Mouse (Mus musculus) hindbrain, embryonic 16.5 days (tissue): ENCODE measurements around the gene Mrpl12. TPM values are rescaled to one million over a fixed set of nuclear protein-coding genes. Genes with fewer than 3 reads are reported as not detected.
"Not testable (repeated sequence)": the region's sequence is repeated elsewhere in the genome, so short reads cannot be mapped to it uniquely, and the experiment has no call there.

ENCODE experiments used
- ATAC-seq: fragments of 200-750 bp; cut with Nextera tagmentation; 2 replicates; pipeline ENCODE4 v1.8.0; 2017; ENCODE audit warnings: moderate TSS enrichment, moderate library complexity
- H3K27ac ChIP-seq: fragments of 300-500 bp; sonication (generic); 2 replicates; pipeline ENCODE4 v1.5.1; 2014; ENCODE audit warnings: low read depth, mild to moderate bottlenecking, control low read depth, low read length, moderate library complexity
- H3K27me3 ChIP-seq: fragments of 300-500 bp; sonication (generic); replicated peaks from 2 replicates; pipeline ENCODE4 v1.6.1; 2014; ENCODE audit warnings: low read length; ENCODE audit not compliant: control insufficient read depth, insufficient read depth
- H3K36me3 ChIP-seq: fragments of 300-500 bp; sonication (generic); 2 replicates; pipeline ENCODE4 v1.6.1; 2014; ENCODE audit warnings: mild to moderate bottlenecking, low read length, moderate library complexity, mixed read lengths; ENCODE audit not compliant: control insufficient read depth, insufficient read depth
- H3K4me1 ChIP-seq: fragments of 300-500 bp; sonication (generic); 2 replicates; pipeline ENCODE4 v1.6.1; 2014; ENCODE audit warnings: low read depth, low read length; ENCODE audit not compliant: control insufficient read depth, insufficient read depth
- H3K4me2 ChIP-seq: fragments of 300-500 bp; sonication (generic); 2 replicates; pipeline ENCODE4 v1.6.1; 2014; ENCODE audit warnings: mild to moderate bottlenecking, low read length, control low read depth, moderate library complexity
- H3K4me3 ChIP-seq: fragments of 300-500 bp; sonication (generic); 2 replicates; pipeline ENCODE4 v1.5.1; 2014; ENCODE audit warnings: mild to moderate bottlenecking, low read length, control low read depth, moderate library complexity
- H3K9ac ChIP-seq: fragments of 300-500 bp; sonication (generic); 2 replicates; pipeline ENCODE4 v1.6.1; 2014; ENCODE audit warnings: low read depth, mild to moderate bottlenecking, control low read depth, low read length, moderate library complexity
- H3K9me3 ChIP-seq: fragments of 300-500 bp; sonication (generic); 2 replicates; pipeline ENCODE4 v1.6.1; 2014; ENCODE audit warnings: mild to moderate bottlenecking, low read length, moderate library complexity; ENCODE audit not compliant: control insufficient read depth
- WGBS: fragments of 180-500 bp; shearing (Covaris S2); extraction: QIAGEN DNeasy Blood & Tissue Kit; methylation state at CpG from one replicate; pipeline ENCODE4 v1.1.7; 2014; 5-methylcytosine and 5-hydroxymethylcytosine counted together
- polyA plus RNA-seq: library from polyadenylated mRNA; unstranded; fragments of >200 nt; fragmentation: Nextera tagmentation; extraction: Ambion mirVana; gene quantifications from 2 replicates; pipeline ENCODE4 v1.2.1, GENCODE M21; 2015

Gene Mrpl12
- polyA plus RNA-seq, 1 experiment from 2014 or later: 135 TPM

DNA sequence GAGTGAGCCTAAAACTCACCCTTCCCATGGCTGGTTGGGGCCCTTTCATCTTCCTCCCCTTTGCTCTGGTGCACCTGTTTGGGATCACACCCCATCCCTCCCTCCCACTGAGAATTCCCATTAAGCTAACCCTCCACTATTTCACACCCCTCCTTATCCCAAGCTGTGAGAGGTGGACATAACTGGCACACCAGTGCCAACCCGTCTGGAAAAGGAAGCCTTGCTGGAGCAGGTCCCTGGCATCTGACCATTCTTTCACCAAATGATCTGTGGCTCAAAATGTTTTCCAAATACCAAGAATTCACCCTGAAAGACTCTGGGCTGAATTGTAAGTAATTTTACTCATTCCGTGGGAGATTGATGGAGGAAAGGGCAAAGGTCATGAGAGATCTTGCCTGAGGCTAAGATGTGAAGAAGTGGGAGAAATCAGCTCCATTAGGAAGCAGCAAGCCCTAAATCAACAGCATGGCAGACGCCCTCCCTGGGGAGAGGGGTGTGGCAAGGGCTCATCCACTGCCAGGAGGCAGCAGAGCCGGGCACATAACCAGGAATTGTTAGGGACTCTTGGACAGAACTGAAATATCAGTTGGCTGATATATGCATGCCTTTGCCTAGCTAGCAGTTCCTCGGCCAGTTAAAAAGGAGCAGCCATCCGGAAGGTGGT lies 28.5 kb downstream of the Mrpl12 start:
- WGBS: 32% methylated on average over 6 of the region's 6 CpGs
- H3K27ac ChIP-seq: no peak overlapping the region
- H3K4me1 ChIP-seq: peaks cover 5% of the 10 kb centered on the region; the same call in 1 of the 2 replicates
- H3K27me3 ChIP-seq: no peaks in the 10 kb centered on the region
- H3K4me3 ChIP-seq: no peak overlapping the region
- ATAC-seq: no peak
- no peak overlapping the region; the same call in 1 of the 2 replicates for H3K9ac ChIP-seq
- no peak overlapping the region for H3K4me2 ChIP-seq
- H3K9me3 ChIP-seq: no peaks in the 10 kb centered on the region
- H3K36me3 ChIP-seq: no peaks in the 10 kb centered on the region

GRCm38 (mm10) chr11:120514262-120514661 lies 29.8 kb downstream of the Mrpl12 start:
- not testable (repeated sequence) for ATAC-seq, H3K9ac ChIP-seq, H3K4me2 ChIP-seq, H3K9me3 ChIP-seq, H3K36me3 ChIP-seq, H3K4me1 ChIP-seq, H3K27me3 ChIP-seq, H3K27ac ChIP-seq, H3K4me3 ChIP-seq
- WGBS: 90% methylated on average over 2 of the region's 2 CpGs

DNA sequence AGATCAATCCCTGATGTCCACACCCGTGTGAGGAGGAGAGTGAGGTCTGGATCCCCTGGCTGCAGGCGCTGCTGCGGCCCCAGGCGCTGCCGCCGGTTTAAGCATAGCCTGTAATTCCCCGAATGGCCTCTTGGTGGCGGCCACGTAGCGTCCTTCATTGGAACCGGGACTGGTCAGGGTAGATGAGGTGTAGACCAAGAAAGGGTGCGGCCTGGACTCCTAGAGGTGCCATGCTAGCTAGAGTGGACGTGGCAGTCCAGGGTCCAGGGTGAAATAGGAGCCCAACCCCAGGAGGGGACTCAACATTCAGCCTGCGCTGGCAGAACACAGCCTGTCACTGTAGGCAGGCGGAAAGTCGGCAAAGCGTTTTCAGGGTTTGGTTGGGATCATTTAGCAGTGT lies 31.2 kb downstream of the Mrpl12 start:
- 19% methylated on average over 17 of the region's 17 CpGs for WGBS
- ATAC-seq: peak; percentile 42; the same call in 1 of the 2 replicates
- H3K9ac ChIP-seq: no peak overlapping the region

GRCm38 (mm10) chr11:120517147-120517546 lies 32.7 kb downstream of the Mrpl12 start:
- Histone ChIP-seq H3K36me3 (no peaks in the 10 kb centered on the region), H3K27me3 (no peaks in the 10 kb centered on the region), H3K9me3 (no peaks in the 10 kb centered on the region), H3K27ac (no peak overlapping the region), H3K9ac (no peak overlapping the region), H3K4me3 (no peak overlapping the region), H3K4me2 (no peak overlapping the region), H3K4me1 (no peaks in the 10 kb centered on the region)
- no peak for ATAC-seq
- WGBS: 81% methylated on average over 4 of the region's 4 CpGs

More for the DNA sequence above, 31.2 kb downstream of the Mrpl12 start:
- Histone ChIP-seq H3K27me3 (no peaks in the 10 kb centered on the region), H3K4me1 (peaks cover 1% of the 10 kb centered on the region; the same call in 1 of the 2 replicates), H3K4me3 (no peak overlapping the region), H3K36me3 (no peaks in the 10 kb centered on the region), H3K27ac (no peak overlapping the region), H3K4me2 (no peak overlapping the region), H3K9me3 (no peaks in the 10 kb centered on the region)

DNA sequence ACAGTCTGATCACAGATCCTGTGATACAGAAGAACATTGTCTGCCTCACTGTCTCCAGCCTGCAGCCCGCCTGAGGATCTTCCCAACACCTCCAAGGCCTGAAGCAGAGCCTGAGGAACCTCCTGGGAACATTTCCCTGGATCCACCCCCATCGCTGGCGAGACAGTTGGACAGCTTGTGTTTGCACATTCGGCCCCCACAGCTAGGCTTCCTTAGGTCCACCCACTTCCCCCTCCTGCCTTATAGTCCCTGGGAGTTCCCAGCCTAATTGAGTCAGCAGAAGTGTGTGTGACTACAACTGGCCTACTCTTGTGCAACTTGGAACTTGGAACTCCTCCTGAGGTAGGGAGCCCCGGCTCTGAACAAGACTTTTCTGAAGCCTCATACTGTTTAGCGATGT lies 33.6 kb downstream of the Mrpl12 start:
- ATAC-seq: no peak
- WGBS: 61% methylated on average over 6 of the region's 6 CpGs
- H3K4me2 ChIP-seq: no peak overlapping the region

GRCm38 (mm10) chr11:120518558-120518957 lies 34.1 kb downstream of the Mrpl12 start:
- Histone ChIP-seq H3K9ac (no peak overlapping the region), H3K4me3 (no peak overlapping the region), H3K27me3 (no peaks in the 10 kb centered on the region), H3K27ac (no peak overlapping the region), H3K36me3 (no peaks in the 10 kb centered on the region), H3K4me2 (no peak overlapping the region), H3K4me1 (no peaks in the 10 kb centered on the region), H3K9me3 (no peaks in the 10 kb centered on the region)
- ATAC-seq: no peak
- 73% methylated on average over 6 of the region's 6 CpGs for WGBS

More for the DNA sequence above, 33.6 kb downstream of the Mrpl12 start:
- Histone ChIP-seq H3K36me3 (no peaks in the 10 kb centered on the region), H3K9ac (no peak overlapping the region), H3K9me3 (no peaks in the 10 kb centered on the region), H3K27ac (no peak overlapping the region), H3K4me3 (no peak overlapping the region), H3K27me3 (no peaks in the 10 kb centered on the region), H3K4me1 (no peaks in the 10 kb centered on the region)

- Histone ChIP-seq H3K27ac (no peak overlapping the region), H3K27me3 (no peaks in the 10 kb centered on the region), H3K4me3 (no peak overlapping the region), H3K36me3 (no peaks in the 10 kb centered on the region), H3K4me2 (no peak overlapping the region), H3K9me3 (no peaks in the 10 kb centered on the region), H3K4me1 (no peaks in the 10 kb centered on the region), H3K9ac (peak overlapping the region; percentile 35)
- no peak for ATAC-seq
- 46% methylated on average over 9 of the region's 9 CpGs for WGBS
These were observed 35.3 kb downstream of the Mrpl12 start for GRCm38 (mm10) chr11:120519738-120520137.

- Histone ChIP-seq H3K9me3 (no peaks in the 10 kb centered on the region), H3K27me3 (no peaks in the 10 kb centered on the region), H3K4me3 (no peak overlapping the region), H3K27ac (no peak overlapping the region), H3K4me2 (no peak overlapping the region), H3K4me1 (no peaks in the 10 kb centered on the region), H3K9ac (no peak overlapping the region), H3K36me3 (no peaks in the 10 kb centered on the region)
- WGBS: 71% methylated on average over 9 of the region's 9 CpGs
- no peak for ATAC-seq
These were observed 36.1 kb downstream of the Mrpl12 start for GRCm38 (mm10) chr11:120520498-120520897.

DNA sequence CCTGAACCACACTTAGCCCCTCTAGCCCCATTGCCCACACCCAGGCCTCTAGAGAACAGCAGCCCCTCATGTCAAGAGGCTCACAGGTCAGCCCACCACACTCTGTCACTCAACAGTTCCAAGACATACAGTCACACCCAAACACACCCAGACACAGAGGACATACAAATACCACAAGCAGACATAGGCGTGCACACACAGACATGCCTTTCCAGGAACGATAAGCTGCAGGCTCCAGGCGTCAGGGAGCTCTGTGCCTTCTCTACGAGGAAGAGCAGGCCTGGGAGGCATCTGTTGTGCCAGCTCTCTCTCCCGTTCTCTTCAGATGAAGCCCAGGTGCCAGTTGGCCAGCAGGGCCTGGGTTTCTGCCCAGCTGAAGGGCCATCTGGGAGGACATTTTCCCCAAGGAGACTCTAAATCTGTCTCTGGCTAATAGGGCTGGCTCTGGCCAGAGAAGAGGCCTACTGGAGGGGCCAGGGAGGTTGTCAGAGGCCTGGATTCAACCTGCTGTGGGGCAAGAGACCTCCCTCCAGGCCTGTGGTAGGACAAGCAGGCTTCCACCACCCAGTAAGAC lies 36.6 kb downstream of the Mrpl12 start:
- Histone ChIP-seq H3K9me3 (no peaks in the 10 kb centered on the region), H3K9ac (no peak overlapping the region), H3K4me3 (no peak overlapping the region), H3K4me2 (no peak overlapping the region), H3K36me3 (no peaks in the 10 kb centered on the region), H3K27me3 (no peaks in the 10 kb centered on the region), H3K4me1 (no peaks in the 10 kb centered on the region), H3K27ac (no peak overlapping the region; the same call in 1 of the 2 replicates)
- 58% methylated on average over 5 of the region's 5 CpGs for WGBS
- no peak for ATAC-seq
